Mouse (Mus musculus) adrenal gland, postnatal 36 days (tissue): Measurements from ENCODE around the gene Tspan5. TPM values are rescaled to one million over a fixed set of nuclear protein-coding genes. Genes with fewer than 3 reads are reported as not detected.

Source experiments
- DNase-seq, 2 experiments: peaks; one replicate each; pipeline ENCODE4 v3.0.0; 2021; ENCODE audit warnings: mixed read lengths in 1 of 2
- total RNA-seq, 2 experiments: library from RNA; stranded (reverse); gene quantifications; 2 replicates each; pipeline ENCODE4 v1.2.3; 2021

Tspan5 gene
- total RNA-seq, 2 experiments from 2014 or later: 54.6 to 82.7 TPM

- peak; percentile 88 to 89 for DNase-seq
Observed at GRCm38 (mm10) chr3:138743061-138743671, 1.2 kb downstream of the Tspan5 start.

- peak in 1 of 2 experiments; percentile 43 for DNase-seq
Observed at GRCm38 (mm10) chr3:138744030-138744774, 2.2 kb downstream of the Tspan5 start.

DNA sequence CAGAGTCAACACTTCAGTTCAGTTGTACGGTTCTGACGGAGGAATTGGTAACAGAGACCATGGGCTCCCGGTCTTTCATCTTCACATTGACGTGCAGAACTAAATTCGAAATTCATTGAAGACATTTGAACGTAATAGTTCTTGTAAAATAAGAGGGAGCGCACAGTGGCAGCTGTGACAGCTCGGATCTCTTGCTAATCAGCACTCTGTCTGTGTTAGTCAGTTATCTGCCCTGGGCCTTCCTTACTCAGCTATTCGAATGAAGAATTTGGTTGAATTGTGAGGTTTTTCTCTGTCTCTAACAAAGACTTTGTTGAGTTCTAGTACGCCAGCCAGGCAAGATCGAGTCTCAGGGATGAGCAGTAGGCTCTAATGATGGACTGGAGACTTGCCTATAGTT is 3.1 kb downstream of the Tspan5 start:
- DNase-seq: no peak

DNA sequence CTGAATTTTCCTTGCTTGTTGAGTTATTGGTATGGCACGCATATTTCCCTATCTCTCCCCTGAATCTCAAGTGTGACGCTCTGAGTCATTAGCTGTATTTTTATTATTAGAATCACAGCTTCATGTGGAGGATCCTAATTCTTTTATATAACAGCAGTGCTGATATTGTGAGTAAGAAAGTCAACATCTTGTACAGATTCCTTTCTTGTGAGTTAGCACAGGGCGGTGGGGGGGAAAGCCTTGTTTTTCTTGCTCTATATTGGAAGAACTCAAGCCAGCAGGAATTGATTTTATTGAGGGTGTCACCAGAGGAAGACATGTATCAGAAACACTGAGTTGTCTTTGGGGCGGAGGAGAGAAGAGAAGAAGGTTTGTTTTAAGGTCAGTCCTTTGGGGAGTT is 3.6 kb downstream of the Tspan5 start:
- peak in 1 of 2 experiments; percentile 37 for DNase-seq

DNA sequence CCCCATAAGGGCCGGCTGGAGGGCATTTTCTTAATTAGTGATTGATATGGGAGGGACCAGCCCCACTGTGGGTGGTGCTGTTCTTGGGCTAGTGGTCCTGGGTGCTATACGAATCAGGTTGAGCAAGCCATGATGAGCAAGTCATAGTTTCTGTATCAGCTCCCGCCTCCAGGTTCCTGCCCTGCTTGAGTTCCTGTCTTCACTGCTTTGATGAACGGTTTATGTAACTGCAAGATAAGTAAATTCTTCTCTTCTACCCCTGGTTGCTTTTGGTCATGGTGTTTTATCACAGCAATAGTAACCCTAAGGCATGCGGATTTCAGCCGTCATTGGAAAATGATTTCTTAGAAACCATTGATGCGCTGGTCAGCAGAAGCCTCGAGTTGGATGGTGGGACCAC is 4.6 kb downstream of the Tspan5 start:
- DNase-seq: no peak

DNA sequence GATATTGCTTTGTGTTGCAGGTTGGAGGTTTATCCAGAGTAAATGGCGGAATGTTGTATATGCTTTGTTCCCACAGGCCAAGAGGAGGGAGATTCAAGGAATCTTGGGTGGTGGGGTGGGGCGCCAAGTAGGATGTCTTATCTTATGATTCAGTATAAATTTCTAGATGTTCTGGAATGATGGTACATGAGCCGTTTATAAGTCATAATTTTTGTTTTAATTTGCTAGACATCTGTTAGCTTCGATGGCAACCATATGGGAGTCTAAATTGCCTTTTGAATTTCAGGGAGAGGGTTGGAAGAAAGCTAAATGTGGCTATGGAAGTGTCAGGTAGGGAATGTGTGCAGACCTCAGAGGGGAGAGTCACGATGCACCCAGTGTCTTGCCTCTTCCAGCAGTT is 5.0 kb downstream of the Tspan5 start:
- no peak for DNase-seq

GRCm38 (mm10) chr3:138747985-138748384 is 6.0 kb downstream of the Tspan5 start:
- no peak for DNase-seq

DNA sequence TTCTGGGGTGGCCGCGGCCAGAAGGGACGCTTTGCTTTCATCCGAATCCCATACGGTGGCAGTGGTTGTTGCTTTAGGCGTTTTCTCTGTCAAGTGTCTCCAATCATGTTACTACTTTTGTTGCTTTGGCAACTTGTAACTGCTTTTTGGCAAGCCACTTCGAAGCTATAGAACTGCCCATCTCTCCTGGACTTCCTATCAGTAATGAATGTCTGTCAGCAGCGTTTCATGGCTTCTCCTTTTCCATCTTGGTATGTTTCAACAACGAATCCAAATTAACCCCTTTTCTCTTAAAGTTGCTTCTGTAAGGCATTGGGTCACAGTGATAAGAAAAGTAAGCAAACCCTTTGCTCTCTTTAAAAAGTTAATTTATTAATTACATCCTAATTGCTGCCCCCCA is 7.7 kb downstream of the Tspan5 start:
- no peak for DNase-seq

DNA sequence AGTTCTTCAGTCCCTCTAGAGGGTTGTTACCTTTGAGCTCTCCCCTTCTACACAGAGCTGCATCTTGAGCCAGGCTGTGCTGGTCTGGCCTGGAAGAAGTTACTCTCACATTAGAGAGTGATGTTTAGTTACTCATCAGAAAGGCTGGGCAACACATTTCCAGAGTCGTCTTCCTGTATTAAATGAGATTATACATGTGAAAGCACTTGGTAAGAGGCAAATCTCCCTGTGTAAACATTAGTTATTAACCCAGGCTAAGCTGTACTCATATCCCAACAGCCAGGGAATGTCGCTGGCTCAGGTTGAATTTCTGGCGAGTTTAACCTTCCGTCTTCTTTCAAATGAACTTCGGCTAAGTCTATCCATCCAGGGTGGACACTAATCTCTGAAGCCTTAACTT is 9.3 kb downstream of the Tspan5 start:
- DNase-seq: no peak

DNA sequence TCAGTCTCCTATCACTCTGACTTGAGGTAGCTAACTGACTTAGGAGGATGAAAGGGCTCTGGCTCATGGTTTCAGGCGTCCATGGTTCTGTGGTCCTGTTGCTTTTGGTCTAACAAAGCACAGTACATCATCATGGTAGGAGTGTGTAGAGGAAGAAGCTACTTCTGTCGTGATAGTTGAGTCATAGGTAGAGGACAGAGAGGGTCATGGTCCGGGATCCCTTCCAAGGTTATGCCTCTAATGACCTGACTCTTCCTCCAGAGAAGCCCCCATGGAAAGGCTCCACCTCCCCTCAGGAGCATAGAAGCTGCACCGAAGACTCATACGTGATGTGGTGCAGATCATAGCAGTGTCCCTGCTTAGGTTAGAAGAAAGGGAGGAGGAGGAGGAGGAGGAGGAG is 10.1 kb downstream of the Tspan5 start:
- peak in 1 of 2 experiments; percentile 31 for DNase-seq

DNA sequence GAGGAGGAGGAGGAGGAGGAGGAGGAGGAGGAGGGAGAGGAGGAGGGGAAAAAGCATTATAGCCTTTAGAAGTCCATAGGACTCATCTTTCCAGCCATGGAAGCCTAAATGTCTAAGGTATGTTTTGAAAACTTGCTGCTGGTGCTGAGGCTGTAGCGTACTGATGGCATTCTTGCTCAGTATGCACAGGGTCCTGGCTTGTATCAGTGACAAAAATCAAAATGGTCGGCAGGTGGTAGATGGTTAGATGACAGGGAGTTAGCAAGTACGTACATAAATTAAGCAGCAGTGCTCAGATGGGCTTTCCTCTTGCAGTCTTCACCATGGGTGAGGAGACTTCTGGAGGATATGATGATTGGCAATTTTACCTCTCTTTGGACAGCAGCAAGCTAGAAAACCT is 10.8 kb downstream of the Tspan5 start:
- DNase-seq: no peak

- peak; percentile 61 to 64 for DNase-seq
Observed at GRCm38 (mm10) chr3:138753182-138753885, 11.3 kb downstream of the Tspan5 start.

GRCm38 (mm10) chr3:138754328-138754727 is 12.3 kb downstream of the Tspan5 start:
- no peak for DNase-seq

- DNase-seq: no peak
Observed at GRCm38 (mm10) chr3:138757283-138757682, 15.3 kb downstream of the Tspan5 start.

- no peak for DNase-seq
Observed at GRCm38 (mm10) chr3:138759968-138760684, 18.1 kb downstream of the Tspan5 start.

- peak; percentile 34 for DNase-seq
Observed at GRCm38 (mm10) chr3:138760685-138761119, 18.7 kb downstream of the Tspan5 start.

GRCm38 (mm10) chr3:138761531-138761930 is 19.5 kb downstream of the Tspan5 start:
- DNase-seq: no peak

DNA sequence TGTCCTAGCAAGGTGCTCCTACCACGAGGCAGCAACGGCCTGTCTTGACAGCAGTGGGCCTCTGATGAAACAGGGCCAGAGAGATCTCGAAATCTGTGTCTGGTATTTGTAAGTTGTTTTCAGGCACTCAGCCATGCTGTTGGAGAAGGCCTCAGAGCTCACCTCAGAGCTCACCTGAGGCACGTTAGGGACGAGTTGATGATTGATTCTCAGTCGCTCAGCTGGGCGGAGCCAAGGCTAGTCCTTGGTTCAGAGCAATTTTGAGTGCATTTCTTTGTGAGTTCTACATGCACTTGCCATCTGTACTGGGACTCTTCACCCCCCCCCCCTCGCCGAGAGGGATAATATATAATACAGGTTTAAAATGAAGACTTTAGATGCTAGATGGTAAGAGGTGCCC is 21.9 kb downstream of the Tspan5 start:
- no peak for DNase-seq

GRCm38 (mm10) chr3:138764782-138765181 is 22.8 kb downstream of the Tspan5 start:
- DNase-seq: peak; percentile 73

DNA sequence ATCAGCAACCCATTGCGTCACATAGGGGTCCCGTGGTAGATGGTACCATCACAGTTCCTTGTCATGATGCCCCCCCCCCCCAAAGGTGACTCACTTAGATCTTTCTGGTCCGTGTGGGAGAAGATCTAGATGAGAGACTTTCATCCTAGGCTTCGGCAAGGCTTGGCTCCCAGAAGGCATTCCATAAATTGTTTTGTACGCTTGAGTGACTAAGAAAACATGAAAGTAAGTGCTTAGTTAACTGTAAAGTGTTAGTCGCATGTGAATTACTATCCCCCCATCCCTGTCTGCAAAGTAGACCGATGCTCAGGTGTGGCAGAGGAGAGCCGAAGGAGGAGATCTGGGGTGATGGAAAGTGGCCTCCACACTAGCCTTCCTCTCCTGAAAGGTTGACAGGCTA is 25.0 kb downstream of the Tspan5 start:
- DNase-seq: no peak

- peak; percentile 35 to 48 for DNase-seq
Observed at GRCm38 (mm10) chr3:138768541-138769093, 26.6 kb downstream of the Tspan5 start.
